Mouse (Mus musculus) neutrophil, adult 5-6 weeks (primary cell): ENCODE measurements around the gene Snx30. TPM values are rescaled to one million over a fixed set of nuclear protein-coding genes. Genes with fewer than 3 reads are reported as not detected.

Experiments used
- ATAC-seq: fragments of 151-379, 151-347 bp; 2 replicates; pipeline ENCODE4 v1.8.0; 2017; ENCODE audit warnings: mild to moderate bottlenecking, moderate TSS enrichment; ENCODE audit not compliant: insufficient number of reproducible peaks, poor library complexity, low FRiP score, severe bottlenecking; ENCODE audit errors: extremely low read depth
- total RNA-seq: library from RNA; stranded (forward); fragments of 200-1000 nt; gene quantifications from 2 replicates; pipeline ENCODE4 v1.2.3, GENCODE M21; 2017

The Snx30 gene
- total RNA-seq, 1 experiment from 2014 or later, result 76.0 TPM

GRCm38 (mm10) chr4:59890086-59890600 lies 84.5 kb downstream of the Snx30 start:
- ATAC-seq, result no peak

GRCm38 (mm10) chr4:59891723-59892416 lies 86.2 kb downstream of the Snx30 start:
- no peak for ATAC-seq

- no peak for ATAC-seq
Measured at GRCm38 (mm10) chr4:59892731-59893130, 87.1 kb downstream of the Snx30 start.

- no peak for ATAC-seq
Measured at GRCm38 (mm10) chr4:59894415-59894814, 88.8 kb downstream of the Snx30 start.

GRCm38 (mm10) chr4:59894977-59895575 lies 89.4 kb downstream of the Snx30 start:
- no peak for ATAC-seq

- ATAC-seq, result no peak
Measured at GRCm38 (mm10) chr4:59896000-59896399, 90.4 kb downstream of the Snx30 start.

GRCm38 (mm10) chr4:59897814-59898520 lies 92.3 kb downstream of the Snx30 start:
- ATAC-seq, result no peak

GRCm38 (mm10) chr4:59898521-59898919 lies 92.9 kb downstream of the Snx30 start:
- no peak for ATAC-seq

- no peak for ATAC-seq
Measured at GRCm38 (mm10) chr4:59901810-59902209, 96.2 kb downstream of the Snx30 start.

- ATAC-seq, result no peak
Measured at GRCm38 (mm10) chr4:59902547-59902946, 96.9 kb downstream of the Snx30 start.

DNA sequence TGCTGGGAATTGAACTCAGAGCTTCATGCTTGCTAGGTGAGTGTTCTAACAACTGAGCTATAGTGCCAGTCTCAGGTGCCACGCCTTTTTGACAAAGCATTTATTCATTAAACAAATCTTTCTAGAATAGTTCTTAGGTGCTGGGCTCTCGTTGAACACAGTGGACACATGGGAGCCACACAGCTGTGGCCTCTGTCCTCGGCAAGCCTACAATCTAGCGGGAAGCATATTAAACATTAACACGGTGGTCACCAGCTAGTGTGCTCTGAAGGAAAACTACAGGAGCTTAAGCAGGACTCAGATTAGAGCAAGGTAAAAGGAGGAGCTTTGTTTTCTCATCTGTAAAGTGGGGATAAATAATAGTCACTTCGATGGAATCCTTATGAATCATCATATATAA lies 101.5 kb downstream of the Snx30 start:
- ATAC-seq, result no peak

DNA sequence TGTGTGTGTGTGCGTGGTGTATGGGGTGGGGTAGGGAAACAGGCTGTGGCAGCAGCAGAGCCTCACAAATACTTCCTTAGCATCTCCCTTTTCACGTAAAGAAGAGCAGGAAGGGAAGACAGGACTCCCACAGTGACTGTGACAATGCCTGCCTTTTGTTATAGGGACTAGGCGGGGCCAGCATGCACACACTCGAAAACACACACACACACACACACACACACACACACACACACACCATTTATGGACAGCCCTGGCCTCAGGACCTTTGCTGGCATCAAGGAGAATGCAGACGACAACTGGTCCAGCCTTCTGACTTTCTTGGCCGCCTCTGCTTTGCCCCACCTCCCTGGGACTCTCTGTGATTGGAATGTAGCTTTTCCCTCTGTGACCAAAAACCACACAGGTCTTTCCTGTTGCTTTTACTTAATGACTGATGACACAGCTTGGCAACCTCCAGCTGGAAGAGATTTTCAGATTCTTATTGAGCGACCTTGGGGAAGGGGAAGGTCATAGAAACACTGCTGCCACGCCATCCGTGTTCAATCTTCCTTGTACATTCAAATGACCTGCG lies 102.1 kb downstream of the Snx30 start:
- no peak for ATAC-seq

DNA sequence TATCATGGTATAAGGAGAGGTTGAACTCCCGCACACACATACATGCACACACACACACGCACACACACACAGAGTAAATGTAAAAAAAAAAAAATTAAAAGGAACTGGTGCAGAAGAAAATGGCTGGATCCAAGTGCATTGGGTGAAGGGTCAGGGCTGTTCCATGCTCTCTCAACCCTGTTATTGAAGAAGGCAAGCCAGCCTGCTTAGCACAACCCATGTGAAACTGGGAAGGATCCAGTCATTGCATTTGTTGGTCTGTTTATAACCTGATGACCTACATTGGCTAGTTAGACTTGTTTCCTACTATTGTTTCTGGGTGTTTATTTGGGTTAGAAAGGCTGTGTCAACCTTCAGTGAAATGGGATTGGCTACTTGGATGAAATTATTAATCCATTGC lies 103.1 kb downstream of the Snx30 start:
- ATAC-seq, result no peak

DNA sequence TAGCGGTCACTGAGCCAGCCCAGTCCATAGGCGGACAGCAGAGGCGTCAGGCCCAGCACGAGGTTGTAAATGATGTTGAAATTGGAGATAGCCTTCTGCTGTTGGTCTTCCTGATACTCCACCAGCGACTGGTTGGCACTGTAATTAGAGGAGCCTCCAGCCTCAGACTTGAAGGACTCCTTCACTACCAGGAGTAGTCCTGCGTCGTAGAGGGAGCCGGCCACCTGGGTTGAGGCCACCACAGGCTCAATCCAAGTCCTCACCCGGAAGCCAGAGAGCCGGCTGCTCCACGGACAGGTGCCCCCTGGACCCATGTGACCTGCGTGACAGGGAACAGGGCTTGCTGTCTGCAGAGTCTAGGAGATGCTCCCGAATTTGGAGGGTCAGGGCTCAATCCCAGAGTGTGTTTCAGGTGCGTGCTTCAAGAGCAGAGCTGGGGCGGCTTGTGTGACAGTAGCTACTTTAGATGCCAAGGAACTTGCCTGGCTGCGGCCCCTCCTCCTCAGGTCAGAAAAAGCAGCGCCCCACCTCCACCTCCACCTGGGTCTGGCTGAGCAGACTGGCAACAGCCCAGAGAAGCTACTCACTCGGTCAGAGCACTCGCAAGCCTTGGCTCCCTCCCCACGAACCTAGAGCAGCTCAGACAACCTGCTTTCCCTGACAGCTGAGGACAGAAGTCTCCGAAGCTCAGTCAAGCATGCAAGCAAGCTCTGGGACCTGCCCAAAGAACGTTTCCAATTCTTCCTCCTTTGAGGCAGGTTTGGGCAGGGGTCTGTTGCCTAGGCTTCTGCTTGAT lies 109.2 kb downstream of the Snx30 start, which contains the start of gene Slc46a2:
Slc46a2 (minus strand) TSS at position 449 of the 796 bp plus-strand sequence.
- no peak for ATAC-seq

DNA sequence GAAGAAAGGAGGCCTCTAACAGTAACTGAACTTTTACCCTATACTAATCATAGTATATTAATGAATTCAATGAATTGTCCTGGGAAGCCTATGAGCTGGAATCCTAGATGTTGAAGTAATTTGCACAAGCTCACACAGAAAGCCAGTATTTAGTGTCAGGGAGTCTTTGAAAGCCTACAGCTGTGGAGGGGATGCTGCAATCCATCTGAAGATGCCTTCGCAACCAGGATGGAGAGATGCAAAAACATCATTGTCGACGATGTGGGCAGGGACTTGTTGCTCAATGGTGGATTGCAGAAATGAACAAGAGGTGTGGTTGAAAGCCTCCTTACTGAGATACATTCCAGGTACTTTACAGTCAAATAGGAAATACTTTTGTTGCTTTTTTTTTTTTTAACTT lies 112.3 kb downstream of the Snx30 start:
- no peak for ATAC-seq

- ATAC-seq, result peak; percentile 53; the same call in 1 of the 2 replicates
Measured at GRCm38 (mm10) chr4:59925082-59925481, 119.4 kb downstream of the Snx30 start.

DNA sequence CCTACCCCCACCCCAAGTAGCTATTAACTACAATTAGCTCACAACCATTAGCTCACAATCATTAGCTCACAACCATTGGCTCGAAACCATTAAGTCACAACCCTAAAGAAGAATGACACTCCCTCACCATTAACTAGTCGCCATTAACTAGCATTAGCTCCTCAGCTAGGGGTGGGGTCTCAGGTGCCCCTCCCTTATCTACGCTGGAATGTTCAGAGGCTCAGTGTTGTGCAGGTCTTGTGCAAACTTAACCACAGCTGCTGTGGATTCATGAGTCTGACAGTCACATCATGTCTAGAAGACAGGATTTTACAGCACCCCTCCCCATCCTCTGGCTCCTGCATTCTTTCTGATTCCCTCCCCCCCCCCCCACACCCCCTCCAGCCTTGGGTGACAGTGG lies 122.0 kb downstream of the Snx30 start:
- ATAC-seq, result no peak

DNA sequence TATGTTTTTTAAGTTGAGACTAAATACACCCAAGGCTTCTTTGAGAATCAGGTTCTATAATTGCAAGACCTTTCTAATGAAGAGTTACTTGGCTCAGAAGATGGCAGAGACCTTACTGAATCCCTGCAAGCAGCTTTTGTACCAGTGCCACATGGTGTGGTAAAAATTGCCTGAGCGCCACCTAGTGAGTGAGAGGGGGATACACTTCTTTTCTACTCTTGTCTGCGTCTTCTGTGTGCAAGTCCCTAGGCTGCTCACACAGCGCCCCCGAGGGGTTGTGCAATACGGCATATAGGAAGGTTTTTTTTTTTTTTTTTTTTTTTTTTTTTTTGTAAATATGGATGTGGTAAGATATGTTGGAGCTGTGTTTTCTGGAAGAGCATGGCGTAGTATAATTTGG lies 122.7 kb downstream of the Snx30 start:
- ATAC-seq, result peak; percentile 88
